Mouse (Mus musculus): ENCODE data around the gene Sh3bgrl3. TPM values are rescaled to one million over a fixed set of nuclear protein-coding genes. Genes with fewer than 3 reads are reported as not detected.

Gene Sh3bgrl3
- polyA plus RNA-seq, 1 experiment from 2014 or later, result 369 TPM

DNA sequence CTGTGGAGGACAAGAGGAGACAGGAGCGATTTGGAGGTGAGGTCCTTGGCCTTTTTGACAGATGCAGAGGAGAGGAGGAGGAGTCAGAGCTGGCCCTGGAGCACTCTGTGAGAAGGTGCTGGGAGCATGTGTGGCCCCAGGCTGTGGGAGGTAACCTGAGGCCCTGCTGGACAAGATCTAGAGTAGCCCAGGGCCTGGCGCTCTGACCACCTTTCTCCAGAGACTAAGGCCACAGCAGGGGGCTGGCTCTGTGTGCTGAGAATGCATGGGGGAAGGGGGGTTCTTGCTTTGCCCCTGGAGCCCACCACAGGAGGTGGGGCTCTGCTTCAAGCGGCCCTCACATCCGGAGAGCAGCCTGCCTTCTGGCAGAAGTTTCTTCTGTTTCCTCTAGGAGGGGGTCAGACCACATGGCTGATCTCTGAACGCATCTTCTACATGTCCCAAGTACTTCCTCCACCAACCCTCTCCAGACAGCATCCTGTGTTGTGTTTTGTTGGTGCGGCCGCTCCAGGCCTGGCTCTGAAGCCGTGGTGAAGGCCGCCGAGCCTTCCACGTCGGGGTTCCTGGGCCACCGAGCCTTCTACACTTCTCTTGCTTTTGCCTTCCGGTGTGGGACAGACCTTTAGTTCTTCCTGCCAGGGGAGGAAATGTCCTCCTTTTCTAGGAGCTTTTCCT, 10.3 kb downstream of the Sh3bgrl3 start:
- H3K27ac ChIP-seq, result no peak overlapping the region
- no peak overlapping the region for H3K4me2 ChIP-seq (replicated peaks)
- WGBS, result 69% methylated on average over 14 of the region's 14 CpGs
- ATAC-seq (ENCODE audit: low FRiP score), result no peak
- no peaks in the 10 kb centered on the region for H3K27me3 ChIP-seq
- no peak overlapping the region for H3K4me3 ChIP-seq
- no peak overlapping the region for H3K9ac ChIP-seq
- H3K9me3 ChIP-seq (replicated peaks), result no peaks in the 10 kb centered on the region
- no peaks in the 10 kb centered on the region for H3K36me3 ChIP-seq
- no peaks in the 10 kb centered on the region for H3K4me1 ChIP-seq

DNA sequence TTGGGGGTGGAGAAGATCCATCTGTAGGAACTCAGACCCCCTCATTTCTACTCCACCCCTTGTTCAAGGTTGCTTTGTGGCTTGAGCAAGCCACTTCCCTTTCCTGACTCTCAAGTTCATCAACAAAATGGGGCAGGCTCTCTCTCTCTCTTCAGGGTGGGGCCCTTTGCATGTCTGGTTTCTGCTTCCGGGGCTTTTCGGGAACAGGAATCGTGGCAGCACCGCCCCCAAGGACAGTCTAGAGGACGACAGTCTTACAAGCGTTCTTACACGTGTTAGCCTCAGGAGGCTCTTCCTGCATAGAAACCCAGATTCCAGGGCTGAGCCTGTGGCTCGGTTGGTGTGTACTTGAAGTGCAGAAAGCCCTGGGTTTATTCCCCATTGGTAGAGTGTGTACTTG, 11.6 kb downstream of the Sh3bgrl3 start:
- no peak for ATAC-seq (ENCODE audit: low FRiP score)
- H3K27ac ChIP-seq, result no peak overlapping the region
- H3K9ac ChIP-seq, result no peak overlapping the region
- H3K4me1 ChIP-seq, result no peaks in the 10 kb centered on the region
- H3K36me3 ChIP-seq, result no peaks in the 10 kb centered on the region
- WGBS, result 80% methylated on average over 8 of the region's 8 CpGs
- H3K4me3 ChIP-seq, result no peak overlapping the region
- H3K27me3 ChIP-seq, result no peaks in the 10 kb centered on the region
- no peak overlapping the region for H3K4me2 ChIP-seq (replicated peaks)
- no peaks in the 10 kb centered on the region for H3K9me3 ChIP-seq (replicated peaks)

DNA sequence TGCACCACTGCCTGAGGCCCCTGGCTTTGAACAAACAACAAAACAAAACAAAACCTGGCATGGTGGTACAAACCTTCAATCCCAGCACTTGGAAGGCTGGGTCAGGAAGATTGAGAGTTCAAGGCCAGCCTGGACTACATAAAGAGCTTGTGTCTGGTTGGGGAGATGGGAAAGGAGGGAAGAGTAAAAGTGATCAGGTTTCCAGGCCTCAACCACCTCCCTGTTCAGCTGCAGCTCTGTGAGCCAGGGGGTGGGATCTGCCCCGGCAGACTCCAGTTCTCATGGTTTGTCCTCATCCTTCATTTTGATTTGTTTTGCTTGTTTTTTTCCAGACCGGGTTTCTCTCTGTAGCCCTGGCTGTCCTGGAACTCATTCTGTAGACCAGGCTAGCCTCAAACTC, 12.1 kb downstream of the Sh3bgrl3 start:
- Histone ChIP-seq H3K36me3 (no peaks in the 10 kb centered on the region), H3K9me3 (replicated peaks) (no peaks in the 10 kb centered on the region), H3K4me2 (replicated peaks) (no peak overlapping the region), H3K4me3 (no peak overlapping the region), H3K9ac (no peak overlapping the region), H3K4me1 (no peaks in the 10 kb centered on the region), H3K27ac (no peak overlapping the region), H3K27me3 (no peaks in the 10 kb centered on the region)
- no peak for ATAC-seq (ENCODE audit: low FRiP score)
- WGBS, result 86% methylated on average over 2 of the region's 2 CpGs

DNA sequence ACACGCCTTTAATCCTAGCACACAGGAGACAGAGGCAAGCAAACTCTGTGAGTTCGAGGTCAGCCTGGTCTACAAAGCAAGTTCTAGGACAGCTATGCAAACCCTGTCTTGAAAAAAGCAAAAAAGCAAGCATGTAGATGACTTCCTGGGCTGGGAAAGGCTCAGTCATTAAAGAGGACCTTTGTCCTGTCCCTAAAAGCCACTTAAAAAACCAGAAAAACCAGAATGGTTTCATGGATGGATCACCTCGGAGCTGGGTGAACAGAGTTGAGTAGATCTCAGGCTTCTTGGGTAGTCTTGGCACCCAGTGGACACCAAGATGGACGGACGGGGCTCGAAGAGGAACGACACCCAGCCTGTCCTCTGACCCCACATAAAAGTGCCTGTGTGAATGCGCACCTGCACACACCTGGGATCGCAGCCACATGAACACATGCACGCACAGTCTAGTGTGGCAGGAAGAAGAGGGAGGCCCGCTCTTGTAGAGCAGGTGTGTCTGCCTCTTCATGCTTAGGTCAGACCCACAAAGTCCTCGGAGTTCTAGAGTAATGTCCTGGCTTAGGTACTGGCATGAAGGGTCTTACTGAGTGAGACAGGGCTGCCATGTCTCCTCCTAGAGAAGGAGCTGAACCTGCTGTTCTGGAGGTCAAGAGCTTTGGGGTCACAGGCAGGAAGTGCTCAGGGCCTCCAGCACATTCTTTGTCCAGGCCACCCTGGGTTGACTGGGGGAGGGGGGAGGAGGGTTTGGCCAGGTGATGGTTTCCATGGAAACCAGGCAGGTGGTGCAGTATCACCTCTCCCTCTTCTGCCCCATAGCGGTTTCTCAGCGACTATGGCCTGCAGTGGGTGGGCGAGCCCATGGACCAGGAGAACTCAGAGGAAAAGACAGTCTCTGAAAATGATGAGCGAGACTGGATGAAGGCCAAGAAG, 13.1 kb downstream of the Sh3bgrl3 start:
- Histone ChIP-seq H3K4me3 (no peak overlapping the region), H3K36me3 (no peaks in the 10 kb centered on the region), H3K4me2 (replicated peaks) (no peak overlapping the region), H3K9ac (no peak overlapping the region), H3K9me3 (replicated peaks) (no peaks in the 10 kb centered on the region), H3K4me1 (no peaks in the 10 kb centered on the region), H3K27me3 (no peaks in the 10 kb centered on the region), H3K27ac (no peak overlapping the region)
- WGBS, result 89% methylated on average over 16 of the region's 16 CpGs
- ATAC-seq (ENCODE audit: low FRiP score), result no peak

DNA sequence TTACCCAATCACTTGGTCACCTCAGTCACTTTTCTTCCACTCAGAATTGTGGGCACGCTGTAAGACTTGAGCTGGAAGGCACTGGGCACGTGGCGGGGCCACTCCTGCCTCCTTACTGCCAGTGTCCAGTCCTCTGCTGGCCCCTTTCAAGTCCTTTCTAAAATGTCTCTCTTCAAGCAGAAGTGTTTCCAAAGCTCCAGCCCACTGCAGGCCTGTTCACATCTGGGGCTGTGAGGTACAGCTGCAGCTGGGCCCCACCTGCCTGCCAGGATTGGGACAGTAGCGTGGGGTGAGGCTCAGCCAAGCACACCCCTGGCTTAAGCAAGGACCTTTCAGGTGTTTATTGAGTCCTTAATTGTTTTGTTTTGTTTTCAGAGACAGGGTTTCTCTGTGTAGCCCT, 14.6 kb downstream of the Sh3bgrl3 start:
- no peak for ATAC-seq (ENCODE audit: low FRiP score)

DNA sequence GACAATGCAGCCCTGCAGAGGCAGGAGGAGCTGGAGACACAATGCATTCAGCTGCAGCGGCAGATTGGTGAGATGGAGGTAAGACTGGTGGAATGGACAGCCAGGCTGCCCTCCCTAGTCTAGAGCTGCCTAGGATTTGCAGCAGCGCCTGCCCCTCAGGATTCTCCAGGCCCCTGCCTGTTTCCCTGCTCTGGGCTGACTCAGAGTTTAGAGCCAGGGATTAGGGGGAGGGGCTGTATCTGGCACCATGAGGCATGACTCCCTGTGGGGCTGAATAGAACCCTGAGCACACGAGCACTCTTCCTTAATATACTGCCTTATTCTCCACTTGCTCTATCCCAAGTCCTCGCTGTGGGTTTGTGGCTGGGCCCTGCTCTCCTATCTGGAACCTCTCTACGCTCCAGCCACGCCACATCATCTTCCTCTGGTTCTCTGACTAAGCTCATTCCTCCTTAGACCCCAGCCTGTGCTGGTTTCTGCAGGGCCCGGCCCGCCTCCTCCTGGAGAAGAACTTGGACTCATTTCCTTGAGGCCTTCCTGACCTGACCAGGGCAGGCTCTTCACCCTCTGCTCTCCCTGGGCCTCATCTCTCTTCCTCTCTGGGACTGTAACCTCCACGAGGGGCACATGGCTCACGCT, 15.1 kb downstream of the Sh3bgrl3 start:
- WGBS, result 56% methylated on average over 10 of the region's 10 CpGs
- Histone ChIP-seq H3K9me3 (replicated peaks) (no peaks in the 10 kb centered on the region), H3K4me3 (no peak overlapping the region), H3K36me3 (no peaks in the 10 kb centered on the region), H3K4me1 (no peaks in the 10 kb centered on the region), H3K9ac (no peak overlapping the region), H3K4me2 (replicated peaks) (no peak overlapping the region), H3K27me3 (no peaks in the 10 kb centered on the region), H3K27ac (no peak overlapping the region)
- no peak for ATAC-seq (ENCODE audit: low FRiP score)

More for the DNA sequence above, 14.6 kb downstream of the Sh3bgrl3 start:
- Histone ChIP-seq H3K9me3 (replicated peaks) (no peaks in the 10 kb centered on the region), H3K4me3 (no peak overlapping the region), H3K4me2 (replicated peaks) (no peak overlapping the region), H3K27me3 (no peaks in the 10 kb centered on the region), H3K27ac (no peak overlapping the region), H3K9ac (no peak overlapping the region), H3K4me1 (no peaks in the 10 kb centered on the region), H3K36me3 (no peaks in the 10 kb centered on the region)
- WGBS, result 86% methylated on average over 4 of the region's 4 CpGs

DNA sequence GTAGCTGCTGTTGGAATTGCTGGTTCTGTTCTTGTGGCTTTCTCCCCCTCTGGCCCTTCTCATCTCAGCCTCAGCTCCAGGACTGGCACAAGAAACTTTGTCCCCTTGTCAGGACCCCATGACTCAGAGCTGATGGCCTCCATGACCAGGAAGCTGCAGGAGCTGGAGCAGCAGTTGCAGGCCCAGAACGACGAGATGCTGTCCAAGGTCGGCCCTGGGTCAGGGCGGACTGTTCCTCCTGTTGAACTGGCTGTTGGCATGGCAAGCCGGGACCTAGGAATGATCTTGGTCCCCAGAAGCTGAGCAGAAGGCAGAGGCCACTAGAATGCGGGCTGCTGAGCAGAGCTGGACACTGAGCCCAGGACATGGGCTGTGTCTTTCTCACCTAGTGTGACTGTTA, 16.2 kb downstream of the Sh3bgrl3 start:
- H3K4me2 ChIP-seq (replicated peaks), result no peak overlapping the region
- H3K27ac ChIP-seq, result no peak overlapping the region
- H3K9me3 ChIP-seq (replicated peaks), result no peaks in the 10 kb centered on the region
- WGBS, result 77% methylated on average over 6 of the region's 6 CpGs
- no peak for ATAC-seq (ENCODE audit: low FRiP score)
- H3K4me3 ChIP-seq, result no peak overlapping the region
- no peaks in the 10 kb centered on the region for H3K4me1 ChIP-seq
- no peak overlapping the region for H3K9ac ChIP-seq
- H3K27me3 ChIP-seq, result no peaks in the 10 kb centered on the region
- no peaks in the 10 kb centered on the region for H3K36me3 ChIP-seq

DNA sequence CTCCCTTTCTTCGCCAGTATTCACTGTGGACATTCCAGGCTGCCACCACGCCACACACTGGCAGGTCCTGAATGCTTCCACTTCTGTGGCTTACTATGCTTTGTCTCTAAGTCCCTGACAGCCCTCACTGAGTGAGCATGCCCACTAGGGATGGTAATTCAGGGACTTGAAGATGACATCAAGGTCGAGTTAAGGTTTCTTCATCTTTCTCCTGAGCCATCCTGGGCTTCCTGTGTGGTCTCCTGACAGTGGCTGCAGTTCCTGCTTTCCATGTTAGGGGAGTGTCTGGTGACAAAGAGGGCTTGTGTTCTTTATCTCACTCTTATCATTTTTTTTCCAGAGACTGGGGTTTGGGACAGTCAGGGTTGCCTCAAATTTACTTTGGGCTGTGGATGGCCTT, 17.9 kb downstream of the Sh3bgrl3 start:
- no peak for ATAC-seq (ENCODE audit: low FRiP score)
- no peaks in the 10 kb centered on the region for H3K4me1 ChIP-seq
- H3K9ac ChIP-seq, result no peak overlapping the region
- H3K27me3 ChIP-seq, result no peaks in the 10 kb centered on the region
- H3K27ac ChIP-seq, result no peak overlapping the region
- no peak overlapping the region for H3K4me2 ChIP-seq (replicated peaks)
- no peaks in the 10 kb centered on the region for H3K9me3 ChIP-seq (replicated peaks)
- H3K4me3 ChIP-seq, result no peak overlapping the region
- WGBS, result 45% methylated on average over 3 of the region's 3 CpGs
- H3K36me3 ChIP-seq, result no peaks in the 10 kb centered on the region

DNA sequence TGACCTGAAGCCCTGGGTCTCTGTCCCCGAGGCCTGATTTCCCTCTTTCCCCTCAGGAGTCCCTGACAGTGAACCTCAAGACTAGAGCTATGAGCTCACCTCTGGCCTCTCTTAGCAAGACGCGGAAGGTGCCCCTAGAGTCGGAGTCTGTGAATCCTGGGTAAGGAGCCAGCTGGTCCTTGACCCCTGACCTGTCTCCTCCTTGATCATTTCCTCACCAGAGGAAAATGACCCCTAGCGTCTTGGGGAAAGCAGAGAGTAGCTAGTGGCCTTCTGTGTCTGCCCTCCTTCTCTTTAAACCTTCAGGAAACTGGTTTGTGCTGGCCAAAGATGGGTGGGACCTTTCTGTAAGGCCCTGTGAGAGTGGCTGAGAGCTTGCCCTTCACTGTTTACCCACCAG, 20.4 kb downstream of the Sh3bgrl3 start:
- H3K27me3 ChIP-seq, result no peaks in the 10 kb centered on the region
- H3K9ac ChIP-seq, result no peak overlapping the region

DNA sequence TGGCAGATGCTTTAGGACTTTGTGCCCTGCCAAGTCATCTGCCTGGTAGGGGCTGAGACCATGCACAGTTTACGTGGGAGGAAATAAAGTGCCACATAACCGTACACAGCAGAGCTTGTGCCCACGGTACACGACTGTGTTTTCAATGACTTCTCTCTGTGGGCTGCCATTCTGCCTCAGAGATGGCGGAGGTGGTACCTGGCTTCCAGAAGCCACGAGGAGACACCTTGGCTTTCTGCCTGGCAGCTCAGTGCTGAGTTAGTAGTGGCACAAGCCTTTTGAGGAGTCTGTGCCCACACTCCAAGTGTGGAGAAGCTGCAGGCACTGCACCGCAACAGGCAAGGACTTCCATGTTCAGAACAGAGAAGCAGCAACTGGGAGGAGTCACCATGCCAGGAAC, 20.9 kb downstream of the Sh3bgrl3 start:
- ATAC-seq (ENCODE audit: low FRiP score), result no peak
- Histone ChIP-seq H3K36me3 (no peaks in the 10 kb centered on the region), H3K4me1 (peaks cover 2% of the 10 kb centered on the region; the same call in 1 of the 2 replicates), H3K4me3 (no peak overlapping the region), H3K4me2 (replicated peaks) (no peak overlapping the region), H3K27me3 (no peaks in the 10 kb centered on the region), H3K9me3 (replicated peaks) (no peaks in the 10 kb centered on the region), H3K27ac (no peak overlapping the region), H3K9ac (no peak overlapping the region)
- WGBS, result 87% methylated on average over 7 of the region's 7 CpGs

More for the DNA sequence above, 20.4 kb downstream of the Sh3bgrl3 start:
- H3K9me3 ChIP-seq (replicated peaks), result no peaks in the 10 kb centered on the region
- ATAC-seq (ENCODE audit: low FRiP score), result no peak
- H3K36me3 ChIP-seq, result no peaks in the 10 kb centered on the region
- H3K4me3 ChIP-seq, result no peak overlapping the region
- H3K4me2 ChIP-seq (replicated peaks), result no peak overlapping the region
- H3K27ac ChIP-seq, result no peak overlapping the region
- WGBS, result 51% methylated on average over 5 of the region's 5 CpGs
- no peaks in the 10 kb centered on the region for H3K4me1 ChIP-seq

DNA sequence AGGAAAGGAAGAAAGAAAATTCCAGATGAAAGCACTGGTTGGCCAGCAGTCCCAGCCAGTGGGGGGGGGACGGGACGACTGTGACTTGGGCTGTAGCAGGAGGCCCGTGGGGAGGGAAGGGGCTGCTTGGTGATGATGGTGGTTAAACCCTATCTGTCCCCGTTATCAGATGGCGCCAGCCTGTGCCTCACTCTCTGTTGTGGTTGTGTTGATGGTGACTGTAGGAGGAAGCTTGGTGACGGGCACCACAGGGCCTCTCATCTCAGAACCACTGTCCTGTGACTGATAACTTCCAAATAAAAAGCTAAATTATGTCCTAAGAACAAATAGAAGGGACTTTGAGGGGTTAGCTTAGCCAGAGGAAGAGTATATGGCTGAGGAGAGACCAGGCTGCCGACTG, 22.5 kb downstream of the Sh3bgrl3 start:
- Histone ChIP-seq H3K9me3 (replicated peaks) (no peaks in the 10 kb centered on the region), H3K27ac (no peak overlapping the region), H3K27me3 (no peaks in the 10 kb centered on the region), H3K36me3 (no peaks in the 10 kb centered on the region), H3K9ac (no peak overlapping the region), H3K4me1 (peaks cover 3% of the 10 kb centered on the region; the same call in 1 of the 2 replicates), H3K4me3 (no peak overlapping the region), H3K4me2 (replicated peaks) (no peak overlapping the region)
- ATAC-seq (ENCODE audit: low FRiP score), result no peak
- WGBS, result 77% methylated on average over 7 of the region's 7 CpGs

DNA sequence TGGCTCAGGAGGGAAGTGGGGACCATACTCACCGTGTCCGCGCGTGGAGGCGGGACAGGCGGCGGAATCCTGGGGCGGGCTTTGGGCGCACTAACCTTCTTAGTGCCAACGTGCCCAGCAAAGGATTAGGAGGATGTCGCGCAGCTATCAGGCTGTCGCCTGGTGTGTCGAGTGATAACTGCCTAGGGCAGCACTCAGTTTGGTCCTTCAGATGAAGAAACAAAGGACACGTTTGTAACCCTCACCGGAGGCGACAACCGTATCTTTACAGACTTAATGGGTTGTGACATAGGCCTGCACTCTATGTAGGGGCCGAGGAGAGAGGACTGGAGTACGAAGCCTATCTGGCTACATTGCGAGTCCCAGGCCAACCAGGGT, 25.9 kb downstream of the Sh3bgrl3 start:
- Histone ChIP-seq H3K27me3 (no peaks in the 10 kb centered on the region), H3K4me1 (peaks cover 3% of the 10 kb centered on the region; the same call in 1 of the 2 replicates), H3K27ac (no peak overlapping the region), H3K4me2 (replicated peaks) (peak overlapping the region; percentile 75), H3K9me3 (replicated peaks) (no peaks in the 10 kb centered on the region), H3K4me3 (peak overlapping the region; percentile 74), H3K36me3 (no peaks in the 10 kb centered on the region), H3K9ac (peak overlapping the region; percentile 55)
- 3% methylated on average over 20 of the region's 21 CpGs for WGBS
- ATAC-seq (ENCODE audit: low FRiP score), result peak; percentile 75

All from hindbrain, embryonic 12.5 days (tissue).